Mouse (Mus musculus) testis, postnatal 14 days (tissue): Measurements from ENCODE around the gene Ctnnd2.

Experiments used
- DNase-seq: peaks from one replicate; pipeline ENCODE4 v3.0.0; 2021; ENCODE audit warnings: low spot score

Ctnnd2 gene

GRCm38 (mm10) chr15:30268822-30269221 lies 96.4 kb downstream of the Ctnnd2 start:
- no peak for DNase-seq

- DNase-seq, result no peak
Observed at GRCm38 (mm10) chr15:30271141-30271572, 98.8 kb downstream of the Ctnnd2 start.

GRCm38 (mm10) chr15:30272326-30272725 lies 99.9 kb downstream of the Ctnnd2 start:
- no peak for DNase-seq

GRCm38 (mm10) chr15:30275721-30276120 lies 103.3 kb downstream of the Ctnnd2 start:
- DNase-seq, result no peak

GRCm38 (mm10) chr15:30276691-30277090 lies 104.3 kb downstream of the Ctnnd2 start:
- no peak for DNase-seq

GRCm38 (mm10) chr15:30278610-30279009 lies 106.2 kb downstream of the Ctnnd2 start:
- no peak for DNase-seq

GRCm38 (mm10) chr15:30285572-30286244 lies 113.3 kb downstream of the Ctnnd2 start:
- no peak for DNase-seq

- DNase-seq, result no peak
Observed at GRCm38 (mm10) chr15:30286245-30286642, 113.9 kb downstream of the Ctnnd2 start.

- no peak for DNase-seq
Observed at GRCm38 (mm10) chr15:30302824-30303223, 130.4 kb downstream of the Ctnnd2 start.

GRCm38 (mm10) chr15:30306437-30306836 lies 134.0 kb downstream of the Ctnnd2 start:
- DNase-seq, result no peak

GRCm38 (mm10) chr15:30322543-30322942 lies 150.2 kb downstream of the Ctnnd2 start:
- no peak for DNase-seq

GRCm38 (mm10) chr15:30333336-30334310 lies 161.2 kb downstream of the Ctnnd2 start:
- DNase-seq, result no peak

GRCm38 (mm10) chr15:30338585-30339197 lies 166.3 kb downstream of the Ctnnd2 start:
- no peak for DNase-seq

- DNase-seq, result no peak
Observed at GRCm38 (mm10) chr15:30345754-30346153, 173.4 kb downstream of the Ctnnd2 start.

GRCm38 (mm10) chr15:30364491-30364890 lies 192.1 kb downstream of the Ctnnd2 start:
- no peak for DNase-seq

- DNase-seq, result no peak
Observed at GRCm38 (mm10) chr15:30369997-30370396, 197.6 kb downstream of the Ctnnd2 start.

GRCm38 (mm10) chr15:30371151-30371550 lies 198.8 kb downstream of the Ctnnd2 start:
- no peak for DNase-seq

- no peak for DNase-seq
Observed at GRCm38 (mm10) chr15:30373654-30374215, 201.3 kb downstream of the Ctnnd2 start.

GRCm38 (mm10) chr15:30374907-30375306 lies 202.5 kb downstream of the Ctnnd2 start:
- no peak for DNase-seq

GRCm38 (mm10) chr15:30383075-30383842 lies 210.9 kb downstream of the Ctnnd2 start:
- DNase-seq, result no peak

GRCm38 (mm10) chr15:30384386-30384785 lies 212.0 kb downstream of the Ctnnd2 start:
- DNase-seq, result no peak
